Mouse (Mus musculus) kidney, adult 8-10 months (tissue): Measurements from ENCODE around the gene Vps13d.

Source experiments
- DNase-seq, 2 experiments: peaks; one replicate each; pipeline ENCODE4 v3.0.0; 2022

Gene Vps13d

GRCm38 (mm10) chr4:145033392-145033791, 161.4 kb downstream of the Vps13d start:
- no peak for DNase-seq

DNA sequence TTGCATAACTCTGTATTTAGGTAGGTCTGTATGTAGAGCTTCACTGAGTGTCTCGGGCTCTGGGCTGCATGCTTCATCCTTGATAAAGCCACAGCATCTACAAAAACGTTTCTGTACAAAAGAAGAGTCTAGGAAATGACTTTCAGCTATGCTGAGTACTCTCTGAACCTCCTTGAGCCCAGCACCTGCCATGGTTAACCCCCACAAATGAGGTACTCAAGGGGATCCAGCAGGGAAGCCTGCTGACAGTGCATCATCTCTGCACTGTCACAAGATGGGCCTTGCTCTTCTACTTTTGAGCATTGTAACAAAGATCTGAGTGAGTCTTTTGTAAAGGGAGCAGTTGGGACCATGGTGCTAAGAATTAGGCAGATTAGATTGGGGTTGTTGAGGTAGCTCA, 162.2 kb downstream of the Vps13d start:
- DNase-seq, result no peak

- peak; percentile 72 to 83 for DNase-seq
Observed at GRCm38 (mm10) chr4:145031510-145031909, 163.3 kb downstream of the Vps13d start.

DNA sequence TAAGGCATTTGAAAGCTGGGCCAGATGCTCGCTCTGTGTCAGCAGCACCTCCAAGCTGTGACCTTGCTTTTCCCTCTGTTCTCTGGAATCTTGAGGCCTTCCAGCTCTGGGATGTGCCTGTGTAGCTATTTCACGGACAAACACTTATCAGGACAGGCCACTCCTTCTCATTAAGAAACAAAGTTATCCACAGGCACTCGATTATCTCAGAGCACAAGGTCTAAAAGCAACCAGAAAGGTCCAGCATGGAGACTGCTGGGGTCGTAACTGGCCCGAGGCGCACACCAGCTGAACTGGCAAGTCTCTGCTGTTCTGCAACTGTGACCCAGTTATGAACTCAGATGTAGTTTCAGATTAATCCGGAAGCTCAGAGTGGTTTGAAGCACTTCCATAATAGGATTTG, 168.4 kb downstream of the Vps13d start:
- DNase-seq, result peak; percentile 52 to 70

DNA sequence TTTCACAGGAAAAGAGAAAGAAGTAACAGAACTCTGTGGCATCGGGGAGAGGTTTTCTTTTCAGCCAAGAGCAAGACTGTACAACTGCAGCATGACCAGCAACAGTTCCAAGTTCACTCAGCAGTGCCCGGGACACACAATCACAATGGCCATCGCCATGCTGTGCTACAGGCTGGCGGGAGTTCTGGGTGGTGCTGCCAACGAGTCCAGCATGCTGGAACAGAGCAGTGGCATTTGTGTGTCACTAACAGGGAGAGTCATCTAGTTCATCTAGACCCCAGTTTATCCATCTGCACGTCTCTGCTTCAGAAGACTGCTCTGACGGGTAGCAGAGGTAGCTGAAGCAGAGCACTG, 169.4 kb downstream of the Vps13d start:
- DNase-seq, result no peak

GRCm38 (mm10) chr4:145024694-145025408, 170.0 kb downstream of the Vps13d start:
- no peak for DNase-seq

DNA sequence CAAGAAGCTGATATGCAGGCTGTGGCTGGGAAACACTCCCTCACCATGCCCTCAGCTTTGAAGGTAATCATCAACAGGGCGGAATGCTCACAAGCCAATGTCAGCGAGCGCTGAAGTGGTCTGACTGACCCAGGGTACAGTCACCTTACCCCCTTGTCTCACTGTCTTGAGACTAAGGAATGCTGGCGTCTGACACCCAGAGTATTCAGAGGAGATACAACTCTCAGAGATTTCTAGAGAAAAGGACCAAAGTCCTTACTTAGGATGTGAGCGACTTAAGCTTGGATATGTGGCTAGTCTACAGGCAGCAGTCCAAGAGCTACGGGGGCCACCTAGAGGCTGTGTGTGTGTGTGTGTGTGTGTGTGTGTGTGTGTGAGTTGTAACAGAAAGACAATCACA, 170.9 kb downstream of the Vps13d start:
- DNase-seq, result peak; percentile 79 to 88

DNA sequence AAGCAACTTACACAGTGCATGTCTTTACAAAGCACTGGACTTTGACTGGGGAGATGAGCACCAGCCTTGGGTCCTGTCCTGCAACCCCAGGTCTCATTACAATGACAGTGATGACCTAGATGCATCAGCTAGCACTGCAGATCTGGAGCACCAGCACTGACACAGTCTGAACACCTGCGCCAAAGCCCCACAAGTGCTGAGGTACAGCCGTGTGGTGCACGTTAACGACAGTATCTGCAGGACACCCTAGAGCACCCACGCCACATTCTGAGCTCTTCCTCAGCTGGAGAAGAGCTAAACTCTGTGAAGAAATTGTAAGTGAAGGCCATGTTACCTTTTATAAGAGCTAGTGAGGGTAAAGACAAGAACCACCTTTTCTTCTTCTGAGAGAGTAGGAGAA, 172.0 kb downstream of the Vps13d start:
- DNase-seq, result no peak

GRCm38 (mm10) chr4:145022211-145022610, 172.6 kb downstream of the Vps13d start:
- DNase-seq, result no peak

DNA sequence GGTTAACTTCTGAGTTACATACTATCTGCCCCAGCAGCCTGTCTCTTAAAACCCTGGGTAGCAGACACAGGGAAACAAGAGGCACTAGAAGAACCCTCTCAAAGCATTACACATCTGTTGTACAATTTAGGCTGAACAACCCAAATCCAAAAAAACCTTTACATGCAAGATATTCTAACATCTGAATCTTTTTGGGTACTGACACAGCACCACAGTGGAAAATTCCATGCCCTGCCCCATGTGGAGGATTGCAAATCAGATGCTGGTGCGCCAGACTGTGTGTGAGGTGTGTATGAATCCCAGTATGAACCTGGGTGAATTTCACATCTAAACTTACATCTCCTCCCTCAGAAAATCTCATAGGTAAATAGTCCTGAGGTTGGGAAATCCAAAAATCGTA, 174.4 kb downstream of the Vps13d start:
- no peak for DNase-seq

- no peak for DNase-seq
Observed at GRCm38 (mm10) chr4:145019121-145019714, 175.6 kb downstream of the Vps13d start.

GRCm38 (mm10) chr4:145017745-145018144, 177.1 kb downstream of the Vps13d start:
- DNase-seq, result peak; percentile 76 to 84

DNA sequence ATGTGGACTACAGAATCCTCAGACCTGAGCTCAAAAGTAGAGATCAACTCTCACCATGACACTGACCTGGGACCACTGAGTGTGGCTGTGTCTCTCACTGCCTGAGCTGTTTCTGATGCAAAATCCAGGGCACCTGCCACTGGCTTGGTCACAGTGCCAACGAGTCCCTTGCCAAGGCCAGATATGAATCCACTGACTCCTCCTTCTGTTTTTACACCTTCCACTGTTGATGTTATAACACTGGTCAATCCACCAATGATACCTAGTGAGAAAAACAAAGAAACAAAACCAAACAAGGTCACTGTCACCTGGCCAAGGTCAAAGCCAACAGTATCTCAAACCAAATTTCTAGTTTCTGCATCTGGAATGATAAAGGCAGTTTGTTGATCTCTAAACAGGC, 178.1 kb downstream of the Vps13d start:
- no peak for DNase-seq

GRCm38 (mm10) chr4:145014632-145014960, 180.2 kb downstream of the Vps13d start:
- no peak for DNase-seq

DNA sequence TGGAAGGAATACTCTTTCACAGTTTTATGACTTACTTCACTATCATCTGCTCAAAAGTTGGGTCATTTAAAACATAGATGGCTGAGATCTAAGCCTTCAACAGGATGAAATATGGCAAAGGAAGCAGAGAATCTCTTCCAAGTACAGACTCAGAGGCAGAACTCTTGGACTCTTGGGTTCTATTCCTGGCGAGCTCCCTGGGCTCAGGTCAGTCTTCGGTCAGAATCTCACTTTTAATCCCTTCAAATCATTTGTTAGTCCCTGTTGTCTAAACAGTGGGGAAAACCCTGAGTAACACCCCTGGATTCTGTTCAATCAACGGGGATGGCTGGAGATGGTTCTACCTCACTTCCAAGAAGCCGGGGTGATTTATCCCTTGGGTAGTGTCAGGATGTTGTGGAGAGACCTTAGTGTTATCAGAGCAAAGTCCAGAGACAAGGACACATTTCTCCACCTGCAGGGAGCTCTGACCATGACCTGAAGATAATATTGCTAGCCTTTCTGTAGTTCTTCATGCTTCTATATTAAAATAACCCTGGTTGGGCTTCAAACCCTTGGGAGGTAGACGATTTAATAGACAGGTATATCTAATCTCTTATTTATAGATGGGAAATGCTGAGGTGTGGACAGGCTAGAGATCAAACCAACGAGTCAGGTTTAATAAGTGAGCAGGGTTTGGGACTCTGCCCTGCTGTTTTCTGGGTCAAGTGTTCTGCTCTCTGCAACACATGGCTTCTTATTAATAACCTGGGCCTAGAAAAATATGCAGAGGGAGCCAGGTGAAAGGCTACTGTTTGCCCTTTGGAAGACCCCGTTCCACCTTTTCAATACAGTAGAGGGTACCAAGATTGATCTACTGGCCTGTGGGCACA, 180.8 kb downstream of the Vps13d start:
- peak; percentile 79 to 88 for DNase-seq

DNA sequence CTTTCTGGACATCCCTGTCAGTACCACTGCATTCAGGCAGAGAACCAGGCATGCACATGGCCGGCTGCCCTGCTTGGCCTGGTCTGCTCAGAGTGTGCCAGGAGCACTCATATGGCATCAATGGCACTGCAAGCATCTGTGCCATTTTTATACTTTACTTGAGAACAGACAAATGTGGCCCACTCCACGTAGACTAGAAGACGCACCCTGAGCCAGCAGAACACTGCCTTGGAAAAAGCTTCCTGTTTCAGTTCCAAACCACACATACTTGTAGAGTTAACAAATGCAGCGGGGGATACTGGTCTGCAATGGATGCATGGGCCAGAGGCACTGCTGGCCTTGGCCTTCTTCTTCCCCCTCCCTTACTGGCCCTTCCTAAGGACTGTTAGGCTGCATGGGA, 181.6 kb downstream of the Vps13d start:
- DNase-seq, result no peak

- no peak for DNase-seq
Observed at GRCm38 (mm10) chr4:145011156-145011555, 183.6 kb downstream of the Vps13d start.

GRCm38 (mm10) chr4:145009934-145010333, 184.9 kb downstream of the Vps13d start:
- peak in 1 of 2 experiments; percentile 46 for DNase-seq

GRCm38 (mm10) chr4:145009437-145009836, 185.4 kb downstream of the Vps13d start:
- DNase-seq, result peak; percentile 63 to 71

DNA sequence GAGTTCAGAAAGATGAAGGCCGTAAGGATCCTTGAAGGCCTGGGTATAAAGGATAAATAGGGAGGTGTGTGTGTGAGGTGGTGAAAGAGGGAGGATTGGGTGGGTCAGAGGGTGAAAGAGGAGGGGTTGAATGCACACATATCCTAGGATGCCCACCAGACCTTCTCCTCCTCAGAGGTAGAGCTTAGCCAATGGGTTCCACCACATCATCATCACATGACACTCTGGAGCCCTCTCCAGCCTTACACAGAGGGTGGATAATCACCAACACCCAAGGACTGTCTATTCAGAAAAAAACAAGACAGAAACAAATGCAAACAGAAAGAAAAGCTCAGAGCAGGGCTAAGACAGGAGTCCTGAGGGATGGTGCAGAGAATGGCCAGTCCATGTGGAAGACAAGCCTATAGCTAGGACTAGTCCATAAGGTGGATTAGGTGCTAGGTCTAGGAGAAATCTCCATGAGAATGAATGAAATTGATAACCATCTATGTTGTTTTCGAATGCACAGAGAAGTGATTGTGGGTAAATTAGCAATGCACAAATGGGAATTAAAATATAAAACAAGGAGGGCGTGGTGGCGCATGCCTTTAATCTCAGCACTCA, 188.8 kb downstream of the Vps13d start:
- DNase-seq, result no peak

- DNase-seq, result peak in 1 of 2 experiments; percentile 60
Observed at GRCm38 (mm10) chr4:145004176-145004575, 190.6 kb downstream of the Vps13d start.

DNA sequence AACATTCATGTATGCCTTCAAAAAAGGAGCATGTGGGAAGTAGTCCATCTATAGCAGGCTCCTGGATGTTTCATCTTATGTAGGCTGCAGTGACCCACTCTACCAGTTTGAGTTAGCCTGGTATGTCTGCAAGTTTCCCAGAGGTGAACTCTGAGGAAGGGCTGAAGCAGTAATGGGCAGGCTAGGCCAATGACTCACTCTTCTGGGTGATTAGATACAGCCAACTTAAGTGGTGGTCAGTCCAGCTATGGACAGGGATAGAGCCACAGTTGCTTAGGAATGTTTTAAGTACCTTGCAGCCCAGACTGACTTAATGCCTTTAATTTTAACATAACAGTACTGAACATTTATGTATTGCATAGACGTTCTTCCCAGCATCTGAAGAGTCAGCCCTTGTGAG, 192.1 kb downstream of the Vps13d start:
- no peak for DNase-seq

GRCm38 (mm10) chr4:144999903-145000382, 194.9 kb downstream of the Vps13d start:
- DNase-seq, result peak; percentile 82 to 87

GRCm38 (mm10) chr4:144999572-144999880, 195.3 kb downstream of the Vps13d start:
- peak in 1 of 2 experiments; percentile 23 for DNase-seq
